Mouse (Mus musculus) layer of hippocampus, adult 11-12 months (tissue): Measurements from ENCODE around the gene Dstn.

Source experiments
- DNase-seq: peaks from one replicate; pipeline ENCODE4 v3.0.0; 2022; ENCODE audit warnings: low spot score

Gene Dstn

DNA sequence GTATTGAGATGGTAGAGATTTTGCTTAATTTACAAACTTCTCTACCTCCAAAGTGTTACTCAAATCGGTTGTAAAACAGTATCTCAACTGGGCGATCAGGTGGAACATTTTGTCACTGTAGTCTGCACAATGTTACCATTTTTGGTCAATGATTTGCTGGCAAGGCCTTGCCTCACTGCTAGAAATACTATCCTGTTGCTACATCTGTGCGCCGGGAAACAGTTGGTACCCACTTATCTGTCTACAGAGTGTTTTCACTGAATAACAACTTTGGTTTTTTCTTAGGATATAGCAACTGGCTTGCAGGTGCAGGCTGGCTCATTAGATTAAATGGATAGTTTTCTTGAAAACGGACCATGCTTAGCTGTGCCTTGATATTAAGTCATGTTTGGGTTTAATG lies 1.1 kb downstream of the Dstn start:
- peak; percentile 39 for DNase-seq

DNA sequence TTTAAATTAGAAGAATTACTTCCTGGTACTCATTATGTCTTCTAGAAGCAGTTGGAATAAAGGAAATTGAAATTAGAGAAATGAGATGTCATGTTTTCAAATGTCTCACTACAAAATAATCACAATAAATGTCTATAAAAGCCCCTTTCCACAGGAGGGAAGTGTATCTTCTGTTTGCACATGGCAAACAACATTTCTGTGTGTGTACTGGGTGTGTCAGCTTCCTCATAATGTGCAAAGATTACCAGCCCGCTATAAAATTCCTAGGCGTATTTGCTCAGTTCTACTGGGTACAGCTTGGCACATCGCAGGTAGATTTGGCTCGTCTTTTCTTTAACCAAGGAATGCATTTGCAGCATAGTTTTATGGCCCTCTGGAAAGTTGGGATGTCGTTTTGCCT lies 2.5 kb downstream of the Dstn start:
- DNase-seq = no peak

- no peak for DNase-seq
Observed at GRCm38 (mm10) chr2:143918831-143919502, 3.8 kb downstream of the Dstn start.

DNA sequence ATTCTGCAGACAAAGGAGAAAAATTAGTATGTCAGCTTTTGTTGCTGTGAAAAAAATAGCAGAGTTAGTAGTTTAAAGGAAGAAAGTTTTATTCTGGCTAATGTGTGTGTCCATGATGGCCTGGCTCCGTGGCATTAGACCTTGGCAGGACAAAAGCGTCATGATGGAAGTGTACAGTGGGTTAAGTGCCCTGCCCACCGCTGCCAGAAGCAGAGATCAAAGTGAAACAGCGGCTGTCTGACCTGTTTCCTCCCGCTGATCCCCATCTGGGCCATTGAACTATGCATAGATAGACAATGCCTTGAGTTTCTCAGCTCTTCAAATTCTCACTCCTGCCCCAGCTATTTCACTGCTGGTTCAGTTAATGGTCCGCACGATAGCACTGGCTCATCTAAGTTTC lies 9.0 kb downstream of the Dstn start:
- DNase-seq = no peak

DNA sequence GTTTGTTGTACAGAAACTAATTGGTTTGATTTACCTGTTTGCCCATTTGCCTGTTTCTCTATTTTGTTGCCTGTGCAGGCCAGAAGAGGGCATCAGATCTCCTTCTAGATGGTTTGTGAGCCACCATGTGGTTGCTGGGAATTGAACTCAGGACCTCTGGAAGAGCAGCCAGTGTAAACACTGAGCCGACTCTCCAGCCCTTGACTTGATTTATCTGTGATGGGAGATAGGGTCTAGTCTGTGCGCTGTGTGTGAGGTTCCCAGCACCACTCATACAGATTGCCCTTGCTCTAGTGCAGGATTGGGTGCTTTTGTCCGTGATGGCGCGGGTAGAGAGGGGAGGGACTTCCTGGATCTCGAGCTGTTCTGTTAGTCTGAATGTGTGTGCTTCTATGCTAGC lies 10.7 kb downstream of the Dstn start:
- no peak for DNase-seq

- no peak for DNase-seq
Observed at GRCm38 (mm10) chr2:143929607-143930311, 14.6 kb downstream of the Dstn start.

DNA sequence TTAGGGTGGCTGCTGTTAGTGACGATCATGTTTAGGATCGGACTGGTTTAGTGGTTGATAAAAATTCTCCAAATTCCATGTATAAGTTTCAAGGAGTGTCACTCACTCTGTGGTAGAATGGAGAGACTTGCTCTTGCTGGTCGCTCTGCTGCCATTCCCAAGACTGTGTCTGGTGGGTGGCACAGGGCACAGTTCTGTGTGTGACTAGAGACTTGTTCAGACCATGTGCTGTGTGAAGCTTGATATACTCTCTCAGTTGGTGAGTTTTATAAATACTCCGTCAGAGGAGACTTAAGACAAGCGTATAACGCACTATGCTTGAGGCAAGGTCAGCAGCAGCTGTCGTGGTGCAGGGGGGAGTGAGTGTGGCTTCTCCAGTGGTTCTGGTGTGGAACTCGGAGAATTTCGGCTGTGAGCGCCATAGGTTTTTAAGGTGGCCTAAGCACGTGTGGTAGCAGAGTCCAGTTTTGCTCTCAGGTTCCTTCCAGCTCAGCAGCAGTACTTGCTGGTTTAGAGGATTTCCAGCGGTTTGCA lies 17.3 kb downstream of the Dstn start:
- DNase-seq = no peak

GRCm38 (mm10) chr2:143933516-143933915 lies 18.4 kb downstream of the Dstn start:
- DNase-seq = no peak

GRCm38 (mm10) chr2:143934439-143934838 lies 19.3 kb downstream of the Dstn start:
- no peak for DNase-seq

DNA sequence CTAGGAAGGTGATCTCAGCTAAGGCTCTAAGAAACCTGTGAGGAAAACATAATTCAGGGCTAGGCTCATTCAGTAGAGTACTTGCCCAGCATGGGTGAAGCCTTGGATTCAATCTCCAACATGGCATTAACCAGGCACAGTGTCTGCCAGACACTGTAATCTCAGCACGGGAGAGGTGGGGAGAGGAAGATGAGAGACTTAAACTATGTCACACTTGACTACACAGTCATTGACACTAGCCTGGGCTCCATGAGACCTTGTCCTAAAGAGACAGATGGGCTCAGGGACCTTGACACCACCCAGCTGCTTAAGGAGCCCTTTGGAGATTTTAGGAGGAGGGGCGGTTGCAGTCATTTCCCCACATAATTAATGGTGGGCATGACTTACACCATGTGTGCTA lies 22.7 kb downstream of the Dstn start:
- no peak for DNase-seq

DNA sequence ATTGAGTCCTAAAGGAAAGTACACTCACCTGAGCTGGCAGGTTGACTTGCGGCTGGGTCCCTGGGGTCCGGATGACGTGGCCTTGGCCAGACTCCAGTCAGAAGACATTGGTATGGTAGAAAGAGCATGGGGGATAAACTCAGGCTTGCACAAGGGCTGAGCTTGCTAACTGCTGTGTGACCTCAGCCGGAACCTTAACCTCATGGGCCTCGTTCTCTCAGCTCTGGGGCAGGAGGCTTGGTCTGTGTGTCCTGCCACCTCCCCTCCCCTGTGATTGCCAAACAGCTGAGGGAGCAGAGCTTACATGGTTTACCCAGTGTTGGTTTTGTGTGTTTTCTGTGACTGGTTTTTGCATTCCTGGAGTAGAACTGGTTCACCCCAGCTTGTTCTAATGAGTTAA lies 25.3 kb downstream of the Dstn start:
- no peak for DNase-seq

GRCm38 (mm10) chr2:143944796-143945195 lies 29.7 kb downstream of the Dstn start:
- DNase-seq = no peak

GRCm38 (mm10) chr2:143945466-143946075 lies 30.5 kb downstream of the Dstn start:
- DNase-seq = no peak

DNA sequence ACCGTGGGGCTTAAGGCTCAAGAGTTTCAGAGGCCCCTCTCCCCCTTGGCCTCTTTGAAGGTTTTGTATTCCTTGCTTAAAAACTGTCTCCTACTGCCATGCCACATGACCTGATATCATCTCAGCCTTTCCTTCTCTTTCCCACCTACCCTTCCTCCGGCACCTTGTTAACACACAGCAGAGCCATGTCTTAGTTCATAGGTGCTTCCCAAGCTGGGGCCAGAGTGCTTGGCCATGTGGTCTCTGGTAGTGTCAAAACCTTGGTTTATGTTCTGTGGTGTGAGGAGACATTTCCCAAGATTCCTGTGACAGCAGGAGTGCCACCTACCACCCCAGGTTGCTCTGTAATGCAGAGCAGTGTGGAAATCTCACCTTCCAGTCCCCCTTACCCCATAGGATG lies 31.3 kb downstream of the Dstn start:
- DNase-seq = no peak

DNA sequence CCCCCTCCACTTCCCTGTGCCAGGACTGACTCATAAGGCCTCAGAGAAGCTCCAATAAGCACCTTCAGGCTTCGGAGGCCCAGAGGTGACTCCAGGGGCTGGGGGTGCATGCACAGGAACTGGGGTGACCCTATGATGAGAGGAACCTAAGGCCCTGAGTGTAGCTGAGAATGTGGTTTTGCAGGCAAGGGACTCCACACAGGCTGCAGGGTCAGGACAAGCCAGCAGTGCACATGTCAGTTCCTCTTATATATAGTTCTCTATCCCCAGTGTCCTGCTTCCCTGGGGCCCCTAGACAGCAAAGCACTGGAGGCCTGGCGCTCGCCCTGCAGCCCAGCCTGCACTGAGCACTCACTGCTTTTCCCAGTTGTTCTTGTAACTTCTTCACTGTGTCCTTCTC lies 32.9 kb downstream of the Dstn start:
- no peak for DNase-seq

DNA sequence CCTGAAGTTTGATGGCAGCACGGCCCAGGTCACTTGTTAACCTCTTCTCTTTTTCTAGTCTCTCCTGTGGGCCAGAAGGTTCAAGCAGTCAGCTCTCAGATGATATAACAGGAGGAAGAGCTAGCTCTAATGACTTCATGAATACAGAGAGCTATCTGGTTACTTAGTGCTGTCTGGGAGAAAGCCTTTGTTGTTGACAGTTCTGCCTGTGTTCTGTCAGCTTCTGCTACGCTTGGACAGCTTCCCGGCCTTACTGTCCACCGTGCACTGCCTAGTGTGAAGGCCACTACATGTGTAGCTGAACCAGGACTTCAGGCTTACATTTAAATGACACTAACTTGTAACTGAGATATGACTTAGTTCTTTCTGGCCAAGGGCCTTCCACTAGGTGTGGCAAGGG lies 33.3 kb downstream of the Dstn start:
- DNase-seq = no peak

GRCm38 (mm10) chr2:143949217-143949616 lies 34.1 kb downstream of the Dstn start:
- DNase-seq = no peak

DNA sequence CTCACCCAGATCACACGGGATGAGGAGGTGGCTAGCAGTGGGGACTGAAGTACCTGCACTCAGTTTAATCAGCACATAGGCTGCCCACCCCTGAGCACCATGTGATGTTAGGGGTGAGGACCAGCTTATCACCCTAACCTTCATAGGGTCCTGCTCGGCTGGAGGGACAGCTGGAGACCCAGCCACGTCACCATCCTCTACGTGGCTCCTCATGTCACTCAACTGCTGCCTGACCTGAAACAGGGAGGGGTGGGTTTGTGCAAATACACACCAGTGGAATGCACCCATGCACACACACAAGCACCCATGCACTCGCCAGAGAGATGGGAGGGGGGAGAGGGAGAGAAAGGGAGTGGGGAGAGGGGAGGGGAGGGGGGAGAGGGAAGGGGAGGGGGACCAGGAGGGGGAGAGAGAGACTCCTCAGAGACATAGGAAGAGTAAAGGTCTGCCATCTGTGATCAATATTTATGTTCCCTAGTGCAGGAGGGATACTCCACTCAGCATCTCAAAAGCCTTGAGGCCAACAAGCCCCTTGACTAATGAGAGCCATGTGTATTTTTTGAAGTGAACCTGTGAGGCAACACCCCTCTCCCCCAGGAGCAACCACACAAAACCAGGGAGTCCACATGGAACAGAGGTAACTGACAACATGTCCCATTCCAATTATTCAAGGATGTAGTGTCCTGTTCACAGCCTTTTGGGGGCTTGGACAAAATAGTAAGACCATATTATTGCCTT lies 35.3 kb downstream of the Dstn start:
- DNase-seq = no peak

DNA sequence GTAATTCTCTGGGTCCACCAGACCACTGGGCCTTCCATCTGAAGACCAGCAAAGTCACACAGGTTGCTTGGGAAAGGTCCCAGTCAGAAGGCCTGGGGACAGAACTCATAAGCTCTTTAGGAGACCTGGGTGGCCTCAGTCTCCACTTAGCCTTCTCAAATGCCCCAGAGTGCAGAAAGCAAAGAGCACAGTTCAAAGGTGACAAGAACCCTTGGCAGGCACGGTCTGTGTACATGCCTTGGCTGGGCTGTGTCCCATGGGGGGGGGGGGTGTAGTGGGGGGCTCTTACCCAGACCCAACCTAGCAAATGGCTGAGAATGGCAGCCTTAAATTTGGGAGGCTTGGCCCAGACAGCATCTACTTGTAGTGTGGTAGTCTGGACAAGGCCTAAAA lies 35.9 kb downstream of the Dstn start:
- no peak for DNase-seq

DNA sequence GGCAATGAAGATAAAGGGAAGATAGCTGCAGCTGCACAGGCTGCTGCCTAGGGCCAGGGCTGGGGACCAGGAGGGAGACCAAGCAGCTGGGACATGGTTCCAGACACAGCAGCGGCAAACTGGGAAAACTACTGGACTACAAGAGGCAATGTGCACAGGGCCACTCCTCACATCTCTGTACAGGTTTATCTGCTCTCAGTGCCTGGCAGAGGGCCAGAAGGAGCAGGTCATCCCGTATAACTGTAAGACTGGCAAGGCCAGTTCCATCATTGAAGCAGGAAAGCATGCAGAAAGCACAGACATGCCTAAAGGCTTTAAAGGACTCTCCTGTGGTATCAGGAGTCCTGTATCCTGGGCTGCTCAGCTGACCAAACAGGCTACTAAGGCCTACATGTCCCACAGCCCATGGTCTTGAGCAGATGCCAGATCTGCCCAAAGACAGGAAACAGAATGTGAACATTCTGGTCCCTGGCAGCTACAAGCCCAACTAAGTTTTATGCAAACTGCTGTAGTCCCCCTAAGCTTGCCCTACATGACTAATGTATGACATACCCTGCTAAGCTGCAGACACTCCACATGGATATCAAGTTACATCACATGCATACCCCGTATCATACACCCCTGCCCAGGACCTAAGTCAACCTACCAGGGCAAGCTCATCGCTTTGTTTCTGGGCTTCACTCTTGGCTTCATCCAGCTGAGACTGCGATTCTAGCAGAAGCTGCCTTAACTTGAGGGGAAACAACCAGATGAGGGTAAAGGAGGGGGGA lies 36.6 kb downstream of the Dstn start:
- DNase-seq = no peak

- no peak for DNase-seq
Observed at GRCm38 (mm10) chr2:143953944-143954343, 38.8 kb downstream of the Dstn start.

DNA sequence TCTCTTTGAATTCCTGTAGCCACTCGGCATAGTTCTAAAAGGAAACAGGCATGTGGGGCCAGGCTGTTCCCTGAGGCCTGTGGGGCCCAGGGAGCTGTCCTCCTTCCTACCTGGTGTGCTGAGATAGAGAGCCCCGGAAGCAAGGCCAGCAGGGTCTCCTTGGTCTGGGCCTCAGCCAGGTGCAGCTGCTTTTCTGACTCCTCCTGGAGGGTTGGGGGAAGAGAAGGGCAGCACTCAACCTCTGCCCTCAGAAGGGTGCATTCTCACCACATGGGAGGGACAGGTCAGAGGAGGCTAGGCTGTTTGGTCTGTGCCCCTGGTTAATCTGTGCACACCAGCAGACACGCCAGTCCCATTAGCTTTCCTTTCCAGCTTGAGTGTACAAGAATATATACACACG lies 39.9 kb downstream of the Dstn start:
- DNase-seq = no peak
